Mouse (Mus musculus) layer of hippocampus, postnatal 25 days (tissue): Measurements from ENCODE around the gene Fsip1. TPM values are rescaled to one million over a fixed set of nuclear protein-coding genes. Genes with fewer than 3 reads are reported as not detected.
"Not testable (repeated sequence)": the region's sequence is repeated elsewhere in the genome, so short reads cannot be mapped to it uniquely, and the experiment has no call there.

Experiments used
- DNase-seq, 2 experiments: peaks; one replicate each; pipeline ENCODE4 v3.0.0; 2022; ENCODE audit warnings: mixed read lengths in 2 of 2, low spot score in 1 of 2; ENCODE audit errors: extremely low spot score in 1 of 2
- total RNA-seq, 2 experiments: library from RNA; stranded (reverse); gene quantifications; 2 replicates each; pipeline ENCODE4 v1.2.3; 2021

Fsip1 gene
- total RNA-seq, 2 experiments from 2014 or later = 0.85 to 0.91 TPM

- DNase-seq = no peak
These were observed 74.6 kb downstream of the Fsip1 start for GRCm38 (mm10) chr2:118182136-118182535.

GRCm38 (mm10) chr2:118179873-118180585, 76.7 kb downstream of the Fsip1 start:
- DNase-seq = no peak

GRCm38 (mm10) chr2:118179472-118179871, 77.3 kb downstream of the Fsip1 start:
- DNase-seq = no peak

GRCm38 (mm10) chr2:118174558-118175383, 82.0 kb downstream of the Fsip1 start:
- no peak for DNase-seq

GRCm38 (mm10) chr2:118168225-118168624, 88.5 kb downstream of the Fsip1 start:
- DNase-seq = no peak

- no peak for DNase-seq
These were observed 89.0 kb downstream of the Fsip1 start for GRCm38 (mm10) chr2:118167731-118168130.

GRCm38 (mm10) chr2:118165691-118166090, 91.1 kb downstream of the Fsip1 start:
- no peak for DNase-seq

- no peak for DNase-seq
These were observed 92.6 kb downstream of the Fsip1 start for GRCm38 (mm10) chr2:118164137-118164536.

GRCm38 (mm10) chr2:118162486-118162885, 94.3 kb downstream of the Fsip1 start:
- DNase-seq = no peak

GRCm38 (mm10) chr2:118160991-118161390, 95.8 kb downstream of the Fsip1 start:
- DNase-seq = no peak

- no peak for DNase-seq
These were observed 96.2 kb downstream of the Fsip1 start for GRCm38 (mm10) chr2:118160547-118160946.

- no peak for DNase-seq
These were observed 97.6 kb downstream of the Fsip1 start for GRCm38 (mm10) chr2:118159126-118159525.

GRCm38 (mm10) chr2:118158095-118158494, 98.7 kb downstream of the Fsip1 start:
- DNase-seq = no peak

- peak in 1 of 2 experiments; percentile 32 for DNase-seq
These were observed 106.8 kb downstream of the Fsip1 start for GRCm38 (mm10) chr2:118149855-118150563.

- no peak for DNase-seq
These were observed 108.2 kb downstream of the Fsip1 start for GRCm38 (mm10) chr2:118148321-118149142.

GRCm38 (mm10) chr2:118147749-118148148, 109.0 kb downstream of the Fsip1 start:
- not testable (repeated sequence) for DNase-seq

- DNase-seq = no peak
These were observed 115.1 kb downstream of the Fsip1 start for GRCm38 (mm10) chr2:118141651-118142050.

- DNase-seq = no peak
These were observed 117.5 kb downstream of the Fsip1 start for GRCm38 (mm10) chr2:118139261-118139660.

GRCm38 (mm10) chr2:118137776-118138175, 119.0 kb downstream of the Fsip1 start:
- no peak for DNase-seq

- DNase-seq = no peak
These were observed 119.7 kb downstream of the Fsip1 start for GRCm38 (mm10) chr2:118137071-118137470.
